Mouse (Mus musculus) stomach, embryonic 16.5 days (tissue): ENCODE measurements around the gene Ldb3. TPM values are rescaled to one million over a fixed set of nuclear protein-coding genes. Genes with fewer than 3 reads are reported as not detected.

Experiments
- ATAC-seq: fragments of 200-750 bp; cut with Nextera tagmentation; 2 replicates; pipeline ENCODE4 v1.8.0; 2017; ENCODE audit warnings: moderate number of reproducible peaks, moderate TSS enrichment; ENCODE audit not compliant: insufficient read depth, low FRiP score
- H3K27ac ChIP-seq: fragments of 300-500 bp; sonication (generic); 2 replicates; pipeline ENCODE4 v1.5.1; 2014; ENCODE audit warnings: low read length
- H3K27me3 ChIP-seq: fragments of 300-500 bp; sonication (generic); 2 replicates; pipeline ENCODE4 v1.6.1; 2014; ENCODE audit warnings: low read length, control low read depth, mixed read lengths; ENCODE audit not compliant: control insufficient read depth, insufficient read depth
- H3K36me3 ChIP-seq: fragments of 300-500 bp; sonication (generic); 2 replicates; pipeline ENCODE4 v1.6.1; 2014; ENCODE audit warnings: low read length; ENCODE audit not compliant: control insufficient read depth, insufficient read depth
- H3K4me1 ChIP-seq: fragments of 300-500 bp; sonication (generic); 2 replicates; pipeline ENCODE4 v1.6.1; 2014; ENCODE audit warnings: low read length, control low read depth, mixed read lengths; ENCODE audit not compliant: control insufficient read depth, insufficient read depth
- H3K4me2 ChIP-seq: fragments of 300-500 bp; sonication (generic); 2 replicates; pipeline ENCODE4 v1.6.1; 2014; ENCODE audit warnings: low read depth, low read length, mixed read lengths
- H3K4me3 ChIP-seq: fragments of 300-500 bp; sonication (generic); replicated peaks from 2 replicates; pipeline ENCODE4 v1.5.1; 2014; ENCODE audit warnings: mild to moderate bottlenecking, low read length
- H3K9ac ChIP-seq: fragments of 300-500 bp; sonication (generic); 2 replicates; pipeline ENCODE4 v1.6.1; 2014; ENCODE audit warnings: low read length
- H3K9me3 ChIP-seq: fragments of 300-500 bp; sonication (generic); replicated peaks from 2 replicates; pipeline ENCODE4 v1.6.1; 2016; ENCODE audit warnings: low read length, control low read depth; ENCODE audit not compliant: control insufficient read depth
- WGBS: fragments of 180-500 bp; shearing (Covaris S2); extraction: QIAGEN DNeasy Blood & Tissue Kit; methylation state at CpG from one replicate; pipeline ENCODE4 v1.1.7; 2014; 5-methylcytosine and 5-hydroxymethylcytosine counted together
- polyA plus RNA-seq: library from polyadenylated mRNA; unstranded; fragments of >200 nt; fragmentation: Nextera tagmentation; extraction: Ambion mirVana; gene quantifications from 2 replicates; pipeline ENCODE4 v1.2.1, GENCODE M21; 2015

Gene Ldb3
- polyA plus RNA-seq, 1 experiment from 2014 or later = 30.9 TPM

DNA sequence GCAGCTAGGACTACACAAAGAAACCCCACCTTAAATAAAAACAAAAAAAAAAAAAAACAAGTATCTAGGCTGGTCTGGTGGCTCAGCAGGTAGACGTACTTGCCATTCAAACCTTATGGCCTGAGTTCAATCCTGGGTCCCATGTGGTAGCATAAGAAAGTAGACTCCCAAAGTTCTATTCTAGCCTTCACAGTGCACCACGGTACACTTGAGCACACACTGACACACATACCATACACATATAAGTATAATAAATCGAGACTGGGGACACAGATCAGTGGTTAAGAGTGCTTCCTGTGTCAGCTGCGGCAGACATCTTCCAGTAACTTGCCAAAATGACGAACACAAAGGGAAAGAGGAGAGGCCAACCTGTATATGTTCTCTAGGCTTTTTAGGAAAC, 72.6 kb downstream of the Ldb3 start:
- H3K9me3 ChIP-seq = no peaks in the 10 kb centered on the region
- no peak overlapping the region for H3K27ac ChIP-seq
- H3K9ac ChIP-seq = no peak overlapping the region
- no peak overlapping the region for H3K4me2 ChIP-seq
- H3K4me1 ChIP-seq = peaks cover 8% of the 10 kb centered on the region
- no peak overlapping the region for H3K4me3 ChIP-seq
- H3K36me3 ChIP-seq = no peaks in the 10 kb centered on the region
- no peak for ATAC-seq
- WGBS = 83% methylated on average over 5 of the region's 5 CpGs
- H3K27me3 ChIP-seq = no peaks in the 10 kb centered on the region

DNA sequence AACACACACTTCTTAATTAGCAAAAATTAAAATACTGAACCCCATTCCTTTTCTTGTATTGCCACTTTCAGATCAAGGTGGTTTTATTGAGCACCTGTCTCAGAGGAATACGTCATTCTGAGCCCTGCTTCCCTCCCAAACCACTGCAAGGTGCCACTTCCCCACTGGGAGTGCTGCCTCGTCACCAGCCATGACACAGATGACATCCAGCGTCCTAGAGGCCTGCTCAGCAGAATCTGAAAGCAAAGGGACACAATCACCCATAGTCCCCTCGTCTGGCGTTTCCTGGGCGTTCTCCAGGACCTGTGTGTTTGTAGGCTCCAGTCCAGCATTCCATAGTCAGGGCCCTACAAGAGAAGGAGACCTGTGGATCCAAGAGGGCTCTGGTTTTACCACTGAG, 74.4 kb downstream of the Ldb3 start:
- no peak overlapping the region for H3K27ac ChIP-seq
- no peak overlapping the region for H3K4me3 ChIP-seq
- H3K27me3 ChIP-seq = no peaks in the 10 kb centered on the region
- ATAC-seq = no peak
- WGBS = 51% methylated on average over 6 of the region's 6 CpGs
- H3K4me1 ChIP-seq = peaks cover 9% of the 10 kb centered on the region
- 0 out of 2 replicates have a peak overlapping the region, but pooled peaks have one; percentile 8 for H3K9ac ChIP-seq
- H3K36me3 ChIP-seq = no peaks in the 10 kb centered on the region
- no peaks in the 10 kb centered on the region for H3K9me3 ChIP-seq
- H3K4me2 ChIP-seq = no peak overlapping the region

DNA sequence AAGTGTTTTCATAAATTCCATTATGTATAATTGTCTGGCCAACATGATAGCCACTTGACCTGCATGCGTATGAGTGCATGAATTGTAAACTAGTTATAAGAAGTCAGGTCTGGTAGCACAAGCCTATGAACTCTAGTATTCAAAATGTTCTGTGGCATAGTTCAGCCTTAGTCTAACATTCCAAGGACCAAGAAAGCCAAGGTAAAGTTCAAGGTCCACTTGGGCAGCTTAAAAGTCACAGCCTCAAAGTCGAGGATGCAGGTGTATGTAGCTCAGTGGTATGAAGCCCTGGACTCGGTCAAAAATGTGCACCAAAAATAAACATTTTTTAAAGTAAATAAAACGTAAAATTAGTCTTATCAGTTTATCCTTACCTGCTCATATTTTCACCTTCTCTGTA, 75.9 kb downstream of the Ldb3 start:
- Histone ChIP-seq H3K27me3 (no peaks in the 10 kb centered on the region), H3K27ac (no peak overlapping the region), H3K36me3 (no peaks in the 10 kb centered on the region), H3K9me3 (no peaks in the 10 kb centered on the region), H3K4me3 (no peak overlapping the region), H3K4me1 (peaks cover 18% of the 10 kb centered on the region), H3K4me2 (no peak overlapping the region), H3K9ac (no peak overlapping the region)
- WGBS = 58% methylated on average over 4 of the region's 4 CpGs
- no peak for ATAC-seq

DNA sequence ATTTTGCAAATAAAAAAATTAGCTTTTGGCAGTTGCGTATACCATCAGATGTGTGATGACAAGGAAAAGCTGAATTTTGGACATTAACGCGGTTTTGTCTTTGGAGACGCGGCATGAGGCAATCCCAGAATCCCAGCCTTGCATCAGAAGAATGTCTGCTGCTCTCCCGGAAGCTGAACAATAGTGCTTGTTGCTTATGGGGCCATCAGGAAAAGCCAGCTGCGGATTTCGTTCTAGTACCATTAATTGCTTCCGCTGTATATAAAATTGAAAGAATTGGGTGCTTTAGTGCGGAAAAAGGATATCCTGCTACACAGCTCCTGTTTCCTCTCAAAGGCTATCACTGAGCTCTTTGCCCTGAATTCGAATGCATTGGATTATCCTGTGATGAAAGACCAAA, 76.6 kb downstream of the Ldb3 start:
- no peak for ATAC-seq

DNA sequence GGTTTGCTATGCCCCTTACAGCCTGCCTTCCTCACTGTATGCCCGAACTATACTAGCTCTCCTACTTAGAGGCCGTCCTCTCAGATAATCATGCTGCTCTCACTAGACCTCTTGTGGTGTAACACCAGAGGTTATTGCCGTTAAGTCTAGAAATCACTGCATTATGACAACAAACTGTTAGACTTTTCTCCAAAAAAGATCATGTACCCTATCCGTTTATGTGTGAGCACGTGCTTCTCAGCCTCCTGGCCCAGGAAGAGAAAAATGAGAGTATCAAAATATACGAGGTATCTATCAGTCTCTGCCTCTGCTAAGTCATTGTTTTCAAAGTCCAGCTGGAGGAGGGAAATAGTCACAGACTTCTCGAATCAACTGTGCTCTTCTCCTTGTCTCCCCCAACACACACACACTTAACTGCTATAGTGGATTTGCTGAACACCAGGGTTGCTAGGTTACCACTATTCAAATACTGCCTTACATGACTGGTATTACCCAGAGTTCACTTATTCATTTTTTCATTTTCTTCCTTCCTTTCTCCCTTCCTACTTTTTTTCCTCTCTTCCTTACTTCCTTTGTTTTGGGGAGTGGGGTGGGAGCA, 79.5 kb downstream of the Ldb3 start:
- Histone ChIP-seq H3K4me2 (no peak overlapping the region), H3K4me3 (no peak overlapping the region), H3K27ac (no peak overlapping the region; the same call in 1 of the 2 replicates), H3K36me3 (no peaks in the 10 kb centered on the region), H3K9ac (no peak overlapping the region), H3K9me3 (no peaks in the 10 kb centered on the region), H3K4me1 (peaks cover 24% of the 10 kb centered on the region), H3K27me3 (no peaks in the 10 kb centered on the region)
- 19% methylated on average over 7 of the region's 7 CpGs for WGBS
- peak; percentile 56 for ATAC-seq

More for the DNA sequence above, 76.6 kb downstream of the Ldb3 start:
- peak overlapping the region; percentile 68 for H3K27ac ChIP-seq
- peak overlapping the region; percentile 32 for H3K4me2 ChIP-seq
- peaks cover 18% of the 10 kb centered on the region for H3K4me1 ChIP-seq
- no peak overlapping the region for H3K4me3 ChIP-seq
- H3K9me3 ChIP-seq = no peaks in the 10 kb centered on the region
- H3K36me3 ChIP-seq = no peaks in the 10 kb centered on the region
- WGBS = 40% methylated on average over 11 of the region's 11 CpGs
- H3K9ac ChIP-seq = no peak overlapping the region
- no peaks in the 10 kb centered on the region for H3K27me3 ChIP-seq

DNA sequence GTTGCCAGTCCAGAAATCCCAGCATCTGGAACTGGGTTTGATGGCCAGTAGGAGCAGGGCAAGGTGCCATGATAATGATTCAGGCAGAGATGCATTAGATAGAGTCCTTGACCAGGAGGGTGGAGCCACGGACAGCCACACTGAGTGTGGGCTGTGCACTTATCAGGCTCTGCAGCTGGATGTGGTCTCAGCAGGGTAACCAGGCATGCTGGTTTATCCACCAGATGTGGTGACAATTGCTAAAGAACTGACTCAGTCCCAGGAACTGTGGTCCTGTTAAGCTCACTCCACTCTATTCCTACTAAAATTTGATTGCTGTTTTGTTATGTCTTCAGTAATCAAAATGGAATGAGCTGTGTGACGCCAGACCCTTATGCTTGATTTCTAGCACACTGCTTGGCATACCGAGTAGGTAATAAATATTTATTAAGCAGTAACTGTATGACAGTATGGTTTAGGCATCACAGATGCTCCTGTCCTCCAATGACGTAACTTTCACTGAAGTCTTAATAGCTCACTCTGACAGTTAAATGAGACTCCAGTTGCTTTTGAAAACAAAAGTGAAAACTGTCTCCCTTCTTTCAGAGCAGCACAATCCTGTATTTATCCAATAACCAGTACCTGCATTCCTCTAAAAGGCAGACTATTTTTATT, 80.2 kb downstream of the Ldb3 start:
- Histone ChIP-seq H3K27ac (peak overlapping the region; percentile 11; the same call in 1 of the 2 replicates), H3K4me1 (peaks cover 27% of the 10 kb centered on the region), H3K9me3 (no peaks in the 10 kb centered on the region), H3K4me2 (no peak overlapping the region), H3K4me3 (no peak overlapping the region), H3K9ac (no peak overlapping the region), H3K27me3 (no peaks in the 10 kb centered on the region), H3K36me3 (no peaks in the 10 kb centered on the region)
- no peak for ATAC-seq
- WGBS = 32% methylated on average over 4 of the region's 4 CpGs

DNA sequence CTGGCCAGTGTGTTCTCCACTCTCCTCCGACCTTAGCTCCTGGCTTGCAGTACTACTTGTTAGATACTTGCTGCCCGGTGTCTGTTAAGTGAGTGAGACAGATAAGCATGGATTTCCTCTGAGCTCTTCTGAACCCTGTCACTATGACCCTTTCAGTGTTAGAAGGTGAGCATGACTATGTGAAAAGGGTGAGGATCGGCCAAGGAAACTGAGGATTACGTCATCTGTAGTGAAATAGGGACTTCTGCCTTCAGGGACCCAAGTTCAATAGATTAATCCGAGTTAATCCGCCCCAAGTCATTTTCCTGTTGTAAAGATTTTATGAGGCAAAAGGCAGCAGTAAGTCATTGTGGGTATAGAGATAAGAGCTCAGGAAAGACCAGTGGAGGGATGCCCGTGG, 83.2 kb downstream of the Ldb3 start:
- H3K4me1 ChIP-seq = peaks cover 20% of the 10 kb centered on the region
- H3K27ac ChIP-seq = no peak overlapping the region
- 0 out of 2 replicates have a peak overlapping the region, but pooled peaks have one; percentile 9 for H3K9ac ChIP-seq
- H3K4me3 ChIP-seq = no peak overlapping the region
- no peaks in the 10 kb centered on the region for H3K9me3 ChIP-seq
- no peaks in the 10 kb centered on the region for H3K36me3 ChIP-seq
- WGBS = 70% methylated on average over 7 of the region's 7 CpGs
- no peak overlapping the region for H3K4me2 ChIP-seq
- no peaks in the 10 kb centered on the region for H3K27me3 ChIP-seq
- ATAC-seq = no peak

DNA sequence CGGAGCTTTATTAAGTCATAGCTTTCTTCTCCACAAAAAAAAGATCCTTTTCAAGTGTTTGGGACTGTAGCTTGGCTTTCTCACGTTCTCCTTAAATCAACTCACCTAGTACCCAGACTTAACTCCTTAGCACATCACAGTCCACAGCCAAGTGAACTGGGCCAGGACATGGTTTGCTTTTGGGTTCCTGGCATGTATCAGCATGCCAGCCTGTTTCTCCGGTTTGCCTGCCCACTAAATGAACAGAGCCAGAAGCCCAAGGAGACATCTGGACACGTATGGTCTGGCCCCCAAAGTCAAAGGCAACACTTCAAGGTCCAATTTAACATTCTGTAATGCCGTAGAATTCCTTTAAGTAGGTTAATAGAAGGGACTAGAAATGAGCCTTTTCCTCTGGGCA, 84.1 kb downstream of the Ldb3 start:
- peaks cover 30% of the 10 kb centered on the region for H3K4me1 ChIP-seq
- H3K4me2 ChIP-seq = no peak overlapping the region
- H3K9me3 ChIP-seq = no peaks in the 10 kb centered on the region
- 77% methylated on average over 5 of the region's 5 CpGs for WGBS
- no peaks in the 10 kb centered on the region for H3K27me3 ChIP-seq
- H3K36me3 ChIP-seq = no peaks in the 10 kb centered on the region
- no peak overlapping the region for H3K9ac ChIP-seq
- peak overlapping the region; percentile 64 for H3K27ac ChIP-seq
- H3K4me3 ChIP-seq = no peak overlapping the region
- no peak for ATAC-seq

DNA sequence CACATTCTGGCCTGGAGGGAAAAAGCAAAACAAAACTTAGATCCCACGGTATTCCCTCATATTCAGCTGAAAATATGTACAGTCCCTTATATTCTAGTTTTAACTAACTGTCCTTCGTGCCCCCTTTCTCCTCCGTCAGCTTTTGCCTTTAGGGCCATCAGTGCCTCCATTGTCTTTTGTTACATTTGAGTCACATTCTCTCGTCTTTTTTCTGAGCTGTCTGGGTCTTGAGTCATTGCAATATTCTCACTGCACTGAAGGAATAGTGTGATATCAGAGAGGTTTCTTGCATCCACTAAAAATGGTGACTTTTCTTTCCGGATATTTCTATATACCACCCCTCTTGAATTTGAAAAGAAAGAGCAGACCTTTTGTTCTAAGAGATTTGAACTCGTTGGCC, 84.7 kb downstream of the Ldb3 start:
- WGBS = 45% methylated on average over 6 of the region's 6 CpGs

More for the DNA sequence above, 84.7 kb downstream of the Ldb3 start:
- Histone ChIP-seq H3K27me3 (no peaks in the 10 kb centered on the region), H3K9me3 (no peaks in the 10 kb centered on the region), H3K4me1 (peaks cover 27% of the 10 kb centered on the region), H3K36me3 (no peaks in the 10 kb centered on the region), H3K27ac (peak overlapping the region; percentile 64), H3K4me2 (peak overlapping the region; percentile 83), H3K9ac (peak overlapping the region; percentile 43), H3K4me3 (peak overlapping the region; percentile 94)
- ATAC-seq = no peak
